Mouse (Mus musculus) forebrain, embryonic 15.5 days (tissue): ENCODE measurements around the gene Icos. TPM values are rescaled to one million over a fixed set of nuclear protein-coding genes. Genes with fewer than 3 reads are reported as not detected.

Experiments used
- ATAC-seq: fragments of 200-750 bp; cut with Nextera tagmentation; replicated peaks from 2 replicates; pipeline ENCODE4 v1.8.0; 2017; ENCODE audit warnings: mild to moderate bottlenecking, moderate TSS enrichment, moderate library complexity
- H3K27ac ChIP-seq: fragments of 300-500 bp; sonication (generic); replicated peaks from 2 replicates; pipeline ENCODE4 v1.5.1; 2015; ENCODE audit warnings: mild to moderate bottlenecking, inconsistent platforms
- H3K27me3 ChIP-seq: fragments of 300-500 bp; sonication (generic); 2 replicates; pipeline ENCODE4 v1.6.1; 2015; ENCODE audit warnings: inconsistent platforms
- H3K36me3 ChIP-seq: fragments of 300-500 bp; sonication (generic); 2 replicates; pipeline ENCODE4 v1.6.1; 2015; ENCODE audit warnings: mild to moderate bottlenecking, inconsistent platforms
- H3K4me1 ChIP-seq: fragments of 300-500 bp; sonication (generic); 2 replicates; pipeline ENCODE4 v1.6.1; 2015; ENCODE audit warnings: inconsistent platforms
- H3K4me2 ChIP-seq: fragments of 300-500 bp; sonication (generic); replicated peaks from 2 replicates; pipeline ENCODE4 v1.6.1; 2015; ENCODE audit warnings: mild to moderate bottlenecking, inconsistent platforms
- H3K4me3 ChIP-seq: fragments of 300-500 bp; sonication (generic); 2 replicates; pipeline ENCODE4 v1.5.1; 2015; ENCODE audit warnings: mild to moderate bottlenecking, inconsistent platforms
- H3K9ac ChIP-seq: fragments of 300-500 bp; sonication (generic); replicated peaks from 2 replicates; pipeline ENCODE4 v1.6.1; 2015; ENCODE audit warnings: mild to moderate bottlenecking, inconsistent platforms
- H3K9me3 ChIP-seq: fragments of 300-500 bp; sonication (generic); 2 replicates; pipeline ENCODE4 v1.6.1; 2016; ENCODE audit warnings: inconsistent platforms
- WGBS: fragments of 180-500 bp; shearing (Covaris S2); methylation state at CpG from one replicate; pipeline ENCODE4 v1.1.7; 2015; ENCODE audit warnings: mixed read lengths; 5-methylcytosine and 5-hydroxymethylcytosine counted together
- polyA plus RNA-seq: library from polyadenylated mRNA; unstranded; fragments of >200 nt; fragmentation: Nextera tagmentation; extraction: Ambion mirVana; gene quantifications from 2 replicates; pipeline ENCODE4 v1.2.1, GENCODE M21; 2015

Icos gene
- polyA plus RNA-seq, 1 experiment from 2014 or later = 0.05 TPM

- no peaks in the 10 kb centered on the region for H3K9me3 ChIP-seq
- no peak overlapping the region for H3K4me2 ChIP-seq
- H3K4me1 ChIP-seq = peaks cover under 1% of the 10 kb centered on the region; the same call in 1 of the 2 replicates
- no peak overlapping the region for H3K9ac ChIP-seq
- WGBS = 93% methylated on average over 3 of the region's 3 CpGs
- no peak overlapping the region for H3K4me3 ChIP-seq
- no peaks in the 10 kb centered on the region for H3K27me3 ChIP-seq
- no peak overlapping the region for H3K27ac ChIP-seq
- no peak for ATAC-seq
- H3K36me3 ChIP-seq = no peaks in the 10 kb centered on the region
Measured at GRCm38 (mm10) chr1:61047336-61047735, 69.6 kb downstream of the Icos start.

Other genes with a start within 250 kb of the Icos start
- gene Ctla4, start 90.9 kb upstream of the Icos start, polyA plus RNA-seq = not detected in 2 replicates